Mouse (Mus musculus) hindbrain, embryonic 16.5 days (tissue): ENCODE measurements around the gene Akap13. TPM values are rescaled to one million over a fixed set of nuclear protein-coding genes. Genes with fewer than 3 reads are reported as not detected.

Experiments used
- ATAC-seq: fragments of 200-750 bp; cut with Nextera tagmentation; 2 replicates; pipeline ENCODE4 v1.8.0; 2017; ENCODE audit warnings: moderate TSS enrichment, moderate library complexity
- H3K27ac ChIP-seq: fragments of 300-500 bp; sonication (generic); 2 replicates; pipeline ENCODE4 v1.5.1; 2014; ENCODE audit warnings: low read depth, mild to moderate bottlenecking, control low read depth, low read length, moderate library complexity
- H3K27me3 ChIP-seq: fragments of 300-500 bp; sonication (generic); replicated peaks from 2 replicates; pipeline ENCODE4 v1.6.1; 2014; ENCODE audit warnings: low read length; ENCODE audit not compliant: control insufficient read depth, insufficient read depth
- H3K36me3 ChIP-seq: fragments of 300-500 bp; sonication (generic); 2 replicates; pipeline ENCODE4 v1.6.1; 2014; ENCODE audit warnings: mild to moderate bottlenecking, low read length, moderate library complexity, mixed read lengths; ENCODE audit not compliant: control insufficient read depth, insufficient read depth
- H3K4me1 ChIP-seq: fragments of 300-500 bp; sonication (generic); 2 replicates; pipeline ENCODE4 v1.6.1; 2014; ENCODE audit warnings: low read depth, low read length; ENCODE audit not compliant: control insufficient read depth, insufficient read depth
- H3K4me2 ChIP-seq: fragments of 300-500 bp; sonication (generic); 2 replicates; pipeline ENCODE4 v1.6.1; 2014; ENCODE audit warnings: mild to moderate bottlenecking, low read length, control low read depth, moderate library complexity
- H3K4me3 ChIP-seq: fragments of 300-500 bp; sonication (generic); 2 replicates; pipeline ENCODE4 v1.5.1; 2014; ENCODE audit warnings: mild to moderate bottlenecking, low read length, control low read depth, moderate library complexity
- H3K9ac ChIP-seq: fragments of 300-500 bp; sonication (generic); 2 replicates; pipeline ENCODE4 v1.6.1; 2014; ENCODE audit warnings: low read depth, mild to moderate bottlenecking, control low read depth, low read length, moderate library complexity
- H3K9me3 ChIP-seq: fragments of 300-500 bp; sonication (generic); 2 replicates; pipeline ENCODE4 v1.6.1; 2014; ENCODE audit warnings: mild to moderate bottlenecking, low read length, moderate library complexity; ENCODE audit not compliant: control insufficient read depth
- WGBS: fragments of 180-500 bp; shearing (Covaris S2); extraction: QIAGEN DNeasy Blood & Tissue Kit; methylation state at CpG from one replicate; pipeline ENCODE4 v1.1.7; 2014; 5-methylcytosine and 5-hydroxymethylcytosine counted together
- polyA plus RNA-seq: library from polyadenylated mRNA; unstranded; fragments of >200 nt; fragmentation: Nextera tagmentation; extraction: Ambion mirVana; gene quantifications from 2 replicates; pipeline ENCODE4 v1.2.1, GENCODE M21; 2015

Akap13 gene
- polyA plus RNA-seq, 1 experiment from 2014 or later, result 13.0 TPM

GRCm38 (mm10) chr7:75415882-75416585, 39.3 kb upstream of the Akap13 start:
- WGBS, result 88% methylated on average over 7 of the region's 7 CpGs
- no peak overlapping the region for H3K27ac ChIP-seq
- no peak overlapping the region for H3K4me2 ChIP-seq
- H3K36me3 ChIP-seq, result no peaks in the 10 kb centered on the region
- H3K9ac ChIP-seq, result no peak overlapping the region
- H3K4me3 ChIP-seq, result no peak overlapping the region
- no peaks in the 10 kb centered on the region for H3K9me3 ChIP-seq
- ATAC-seq, result no peak
- no peaks in the 10 kb centered on the region for H3K4me1 ChIP-seq
- no peaks in the 10 kb centered on the region for H3K27me3 ChIP-seq

GRCm38 (mm10) chr7:75420927-75421326, 34.4 kb upstream of the Akap13 start:
- no peak overlapping the region for H3K4me2 ChIP-seq
- H3K9ac ChIP-seq, result no peak overlapping the region
- H3K27ac ChIP-seq, result no peak overlapping the region
- H3K4me1 ChIP-seq, result no peaks in the 10 kb centered on the region
- WGBS, result 88% methylated on average over 2 of the region's 2 CpGs
- no peaks in the 10 kb centered on the region for H3K36me3 ChIP-seq
- H3K4me3 ChIP-seq, result no peak overlapping the region
- H3K27me3 ChIP-seq, result no peaks in the 10 kb centered on the region
- no peaks in the 10 kb centered on the region for H3K9me3 ChIP-seq
- no peak for ATAC-seq

GRCm38 (mm10) chr7:75424121-75424520, 31.2 kb upstream of the Akap13 start:
- Histone ChIP-seq H3K9me3 (no peaks in the 10 kb centered on the region), H3K27ac (no peak overlapping the region), H3K9ac (no peak overlapping the region), H3K27me3 (no peaks in the 10 kb centered on the region), H3K4me3 (no peak overlapping the region), H3K4me2 (no peak overlapping the region), H3K36me3 (no peaks in the 10 kb centered on the region), H3K4me1 (no peaks in the 10 kb centered on the region)
- WGBS, result 74% methylated on average over 7 of the region's 7 CpGs
- ATAC-seq, result no peak

- 75% methylated on average over 4 of the region's 4 CpGs for WGBS
These were observed 28.0 kb upstream of the Akap13 start for GRCm38 (mm10) chr7:75427322-75427721.

GRCm38 (mm10) chr7:75428913-75429312, 26.4 kb upstream of the Akap13 start:
- H3K4me2 ChIP-seq, result no peak overlapping the region
- H3K4me1 ChIP-seq, result no peaks in the 10 kb centered on the region
- H3K9me3 ChIP-seq, result no peaks in the 10 kb centered on the region
- no peak overlapping the region for H3K4me3 ChIP-seq
- no peak overlapping the region for H3K27ac ChIP-seq
- H3K27me3 ChIP-seq, result no peaks in the 10 kb centered on the region
- 91% methylated on average over 4 of the region's 4 CpGs for WGBS
- no peak for ATAC-seq
- H3K9ac ChIP-seq, result no peak overlapping the region
- no peaks in the 10 kb centered on the region for H3K36me3 ChIP-seq

More at GRCm38 (mm10) chr7:75427322-75427721, 28.0 kb upstream of the Akap13 start:
- Histone ChIP-seq H3K36me3 (no peaks in the 10 kb centered on the region), H3K4me3 (no peak overlapping the region), H3K27ac (no peak overlapping the region), H3K4me2 (no peak overlapping the region), H3K9me3 (no peaks in the 10 kb centered on the region), H3K27me3 (no peaks in the 10 kb centered on the region), H3K9ac (no peak overlapping the region), H3K4me1 (no peaks in the 10 kb centered on the region)
- ATAC-seq, result no peak

GRCm38 (mm10) chr7:75430550-75430949, 24.8 kb upstream of the Akap13 start:
- no peak overlapping the region for H3K9ac ChIP-seq
- 84% methylated on average over 2 of the region's 2 CpGs for WGBS

GRCm38 (mm10) chr7:75431043-75431442, 24.3 kb upstream of the Akap13 start:
- Histone ChIP-seq H3K4me2 (no peak overlapping the region), H3K27me3 (no peaks in the 10 kb centered on the region), H3K4me1 (no peaks in the 10 kb centered on the region), H3K36me3 (no peaks in the 10 kb centered on the region), H3K9ac (no peak overlapping the region), H3K4me3 (no peak overlapping the region), H3K27ac (no peak overlapping the region), H3K9me3 (no peaks in the 10 kb centered on the region)
- 43% methylated on average over 7 of the region's 7 CpGs for WGBS
- ATAC-seq, result no peak

More at GRCm38 (mm10) chr7:75430550-75430949, 24.8 kb upstream of the Akap13 start:
- Histone ChIP-seq H3K27ac (no peak overlapping the region), H3K9me3 (no peaks in the 10 kb centered on the region), H3K36me3 (no peaks in the 10 kb centered on the region), H3K4me3 (no peak overlapping the region), H3K4me2 (no peak overlapping the region), H3K27me3 (no peaks in the 10 kb centered on the region), H3K4me1 (no peaks in the 10 kb centered on the region)
- no peak for ATAC-seq

- Histone ChIP-seq H3K36me3 (no peaks in the 10 kb centered on the region), H3K27ac (no peak overlapping the region), H3K9ac (no peak overlapping the region), H3K4me3 (no peak overlapping the region), H3K4me2 (no peak overlapping the region), H3K27me3 (no peaks in the 10 kb centered on the region), H3K4me1 (no peaks in the 10 kb centered on the region), H3K9me3 (no peaks in the 10 kb centered on the region)
- WGBS, result 82% methylated on average over 3 of the region's 3 CpGs
- no peak for ATAC-seq
These were observed 23.3 kb upstream of the Akap13 start for GRCm38 (mm10) chr7:75432046-75432445.

GRCm38 (mm10) chr7:75436413-75437174, 18.7 kb upstream of the Akap13 start:
- no peaks in the 10 kb centered on the region for H3K4me1 ChIP-seq
- WGBS, result 54% methylated on average over 8 of the region's 8 CpGs
- no peak for ATAC-seq
- no peaks in the 10 kb centered on the region for H3K36me3 ChIP-seq
- H3K9me3 ChIP-seq, result no peaks in the 10 kb centered on the region
- no peak overlapping the region for H3K27ac ChIP-seq
- no peak overlapping the region for H3K9ac ChIP-seq
- no peak overlapping the region for H3K4me2 ChIP-seq
- no peaks in the 10 kb centered on the region for H3K27me3 ChIP-seq
- no peak overlapping the region for H3K4me3 ChIP-seq
